Mouse (Mus musculus) midbrain, embryonic 11.5 days (tissue): ENCODE data around the gene Psma1. TPM values are rescaled to one million over a fixed set of nuclear protein-coding genes. Genes with fewer than 3 reads are reported as not detected.

Experiments used
- ATAC-seq: fragments of 200-750 bp; cut with Nextera tagmentation; 2 replicates; pipeline ENCODE4 v1.8.0; 2017; ENCODE audit warnings: moderate TSS enrichment, moderate library complexity; ENCODE audit not compliant: low FRiP score
- DNase-seq: peaks from one replicate; pipeline ENCODE4 v3.0.0; 2015; ENCODE audit warnings: low spot score; ENCODE audit errors: missing footprints
- H3K27ac ChIP-seq: fragments of 300-500 bp; sonication (generic); 2 replicates; pipeline ENCODE4 v1.5.1; 2014; ENCODE audit warnings: low read depth, low read length
- H3K27me3 ChIP-seq: fragments of 300-500 bp; sonication (generic); 2 replicates; pipeline ENCODE4 v1.6.1; 2014; ENCODE audit warnings: mild to moderate bottlenecking, low read length, moderate library complexity, mixed read lengths; ENCODE audit not compliant: control insufficient read depth, insufficient read depth
- H3K36me3 ChIP-seq: fragments of 300-500 bp; sonication (generic); 2 replicates; pipeline ENCODE4 v1.6.1; 2014; ENCODE audit warnings: mild to moderate bottlenecking, low read length, moderate library complexity, mixed read lengths; ENCODE audit not compliant: control insufficient read depth, insufficient read depth
- H3K4me1 ChIP-seq: fragments of 300-500 bp; sonication (generic); 2 replicates; pipeline ENCODE4 v1.6.1; 2014; ENCODE audit warnings: low read length; ENCODE audit not compliant: control insufficient read depth, insufficient read depth
- H3K4me2 ChIP-seq: fragments of 300-500 bp; sonication (generic); 2 replicates; pipeline ENCODE4 v1.6.1; 2014; ENCODE audit warnings: mild to moderate bottlenecking, moderate library complexity
- H3K4me3 ChIP-seq: fragments of 300-500 bp; sonication (generic); 2 replicates; pipeline ENCODE4 v1.5.1; 2014; ENCODE audit warnings: low read depth, low read length
- H3K9ac ChIP-seq: fragments of 300-500 bp; sonication (generic); 2 replicates; pipeline ENCODE4 v1.6.1; 2014; ENCODE audit warnings: low read length
- H3K9me3 ChIP-seq: fragments of 300-500 bp; sonication (generic); 2 replicates; pipeline ENCODE4 v1.6.1; 2016; ENCODE audit warnings: low read length; ENCODE audit not compliant: control insufficient read depth
- WGBS: fragments of 180-500 bp; shearing (Covaris S2); extraction: QIAGEN DNeasy Blood & Tissue Kit; methylation state at CpG from one replicate; pipeline ENCODE4 v1.1.7; 2014; 5-methylcytosine and 5-hydroxymethylcytosine counted together
- polyA plus RNA-seq: library from polyadenylated mRNA; unstranded; fragments of >200 nt; fragmentation: Nextera tagmentation; extraction: Ambion mirVana; gene quantifications from 2 replicates; pipeline ENCODE4 v1.2.1, GENCODE M21; 2014

Psma1 gene
- polyA plus RNA-seq, 1 experiment from 2014 or later, result 490 TPM

DNA sequence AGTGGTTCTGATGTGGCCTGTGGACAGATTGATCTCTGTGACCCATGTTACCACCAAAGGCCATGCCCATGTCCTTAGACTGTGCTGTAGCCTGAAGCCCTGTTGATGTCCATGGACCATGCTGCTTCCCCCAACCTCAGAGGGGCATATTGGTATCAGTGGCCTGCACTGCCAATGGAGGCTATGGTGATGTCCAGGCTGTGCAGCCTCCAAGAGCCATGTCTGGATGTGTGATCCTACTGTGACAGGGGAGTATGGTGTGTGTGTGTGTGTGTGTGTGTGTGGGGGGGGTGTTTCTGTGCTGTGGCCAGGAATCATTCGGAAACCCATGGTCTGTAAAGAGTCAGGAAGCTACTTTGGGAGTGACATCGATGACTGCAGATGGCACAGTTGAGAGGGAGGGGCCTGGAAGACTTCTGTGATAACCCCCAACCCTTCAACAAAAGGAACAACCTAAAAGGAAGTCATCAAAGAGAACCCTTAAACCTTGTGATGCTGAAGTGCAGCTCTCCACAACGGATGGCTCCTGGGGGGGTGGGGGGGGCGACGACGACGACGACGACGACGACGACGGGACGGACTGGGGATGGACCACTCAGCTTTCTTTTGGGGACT lies 8.5 kb upstream of the Psma1 start:
- no peak for ATAC-seq
- H3K4me2 ChIP-seq, result no peak overlapping the region
- no peaks in the 10 kb centered on the region for H3K4me1 ChIP-seq
- no peaks in the 10 kb centered on the region for H3K36me3 ChIP-seq
- DNase-seq, result no peak
- no peak overlapping the region for H3K4me3 ChIP-seq
- no peak overlapping the region for H3K9ac ChIP-seq
- no peaks in the 10 kb centered on the region for H3K9me3 ChIP-seq
- no peaks in the 10 kb centered on the region for H3K27me3 ChIP-seq
- H3K27ac ChIP-seq, result no peak overlapping the region
- 91% methylated on average over 14 of the region's 14 CpGs for WGBS

DNA sequence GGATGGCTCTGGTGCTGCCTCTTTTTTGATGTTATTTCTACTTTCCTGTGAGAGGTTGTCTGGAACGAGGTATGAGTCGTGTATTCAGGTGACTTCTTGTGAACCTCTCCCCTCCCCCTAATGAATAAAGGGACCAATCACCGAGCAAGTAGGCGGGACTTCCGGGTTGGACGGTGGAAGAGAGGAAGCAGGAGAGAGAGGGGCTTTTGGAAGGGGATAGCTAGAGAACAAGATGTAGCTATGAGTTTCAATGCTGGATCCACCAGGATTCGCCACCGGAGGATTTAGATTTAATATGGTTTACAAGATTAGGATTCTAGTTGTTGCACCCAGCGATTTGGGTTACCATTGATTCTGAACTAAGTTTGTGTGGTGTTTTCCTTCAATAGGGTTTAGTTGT lies 7.1 kb upstream of the Psma1 start:
- WGBS, result 81% methylated on average over 9 of the region's 9 CpGs
- H3K4me1 ChIP-seq, result no peaks in the 10 kb centered on the region
- H3K4me2 ChIP-seq, result no peak overlapping the region
- no peaks in the 10 kb centered on the region for H3K27me3 ChIP-seq
- no peaks in the 10 kb centered on the region for H3K9me3 ChIP-seq
- H3K27ac ChIP-seq, result no peak overlapping the region
- no peaks in the 10 kb centered on the region for H3K36me3 ChIP-seq
- no peak for ATAC-seq
- no peak overlapping the region for H3K4me3 ChIP-seq
- no peak for DNase-seq
- no peak overlapping the region for H3K9ac ChIP-seq

DNA sequence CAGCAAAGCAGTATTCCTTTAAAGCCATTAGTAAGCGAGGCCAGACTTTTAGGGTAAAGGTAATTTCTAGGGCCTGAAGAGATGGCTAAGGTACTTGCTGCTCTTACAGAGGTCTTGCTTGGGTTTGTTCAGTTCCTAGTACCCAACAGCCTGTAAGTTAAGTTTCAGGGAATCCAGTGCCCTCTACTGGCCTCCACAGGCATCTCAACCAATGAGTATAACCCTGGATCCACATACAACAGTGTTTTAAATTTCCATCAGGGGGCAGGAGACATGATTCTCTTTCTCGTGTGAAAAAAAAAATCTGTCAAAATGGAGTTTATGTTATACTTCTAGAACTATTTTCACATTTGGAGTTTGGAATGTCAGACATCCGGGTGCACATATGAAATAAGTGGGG lies 5.8 kb upstream of the Psma1 start:
- Histone ChIP-seq H3K4me3 (no peak overlapping the region), H3K4me2 (no peak overlapping the region), H3K27ac (no peak overlapping the region), H3K36me3 (no peaks in the 10 kb centered on the region), H3K4me1 (peaks cover 4% of the 10 kb centered on the region; the same call in 1 of the 2 replicates), H3K9me3 (no peaks in the 10 kb centered on the region), H3K9ac (no peak overlapping the region), H3K27me3 (no peaks in the 10 kb centered on the region)
- no peak for ATAC-seq
- no peak for DNase-seq
- WGBS, result 52% methylated on average over 3 of the region's 3 CpGs

GRCm38 (mm10) chr7:114275372-114276004 lies 430 bp downstream of the Psma1 start:
- DNase-seq (no peak), ATAC-seq (no peak; the same call in 1 of the 2 replicates)
- Histone ChIP-seq H3K9ac (peak overlapping the region; percentile 91), H3K27me3 (no peaks in the 10 kb centered on the region), H3K4me2 (peak overlapping the region; percentile 78), H3K4me3 (peak overlapping the region; percentile 76), H3K27ac (no peak overlapping the region), H3K9me3 (no peaks in the 10 kb centered on the region), H3K36me3 (peaks cover 6% of the 10 kb centered on the region), H3K4me1 (peaks cover 9% of the 10 kb centered on the region; the same call in 1 of the 2 replicates)
- 2% methylated on average over 24 of the region's 24 CpGs for WGBS

DNA sequence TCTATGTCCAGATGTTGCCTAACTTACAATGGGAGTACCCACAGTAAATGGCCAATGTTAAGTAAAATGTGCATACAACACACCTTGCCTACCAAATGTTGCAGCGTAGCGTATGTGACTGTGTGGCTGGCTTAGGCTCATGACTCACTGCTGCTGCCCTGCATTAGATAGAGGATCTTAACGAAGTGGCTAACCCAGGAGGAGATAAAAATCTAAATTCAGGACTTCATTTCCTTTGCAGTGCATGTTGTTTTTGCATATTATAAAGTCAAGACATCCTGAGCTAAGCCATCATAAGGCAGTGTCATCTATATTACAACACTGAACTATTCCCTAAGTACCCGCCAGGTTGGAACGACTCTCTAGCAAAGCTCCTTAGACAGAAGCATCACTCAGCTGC lies 7.5 kb downstream of the Psma1 start:
- H3K36me3 ChIP-seq, result peaks cover 33% of the 10 kb centered on the region
- no peak for ATAC-seq
- H3K9ac ChIP-seq, result no peak overlapping the region
- H3K4me1 ChIP-seq, result no peaks in the 10 kb centered on the region
- H3K27me3 ChIP-seq, result no peaks in the 10 kb centered on the region
- H3K27ac ChIP-seq, result no peak overlapping the region
- H3K4me2 ChIP-seq, result no peak overlapping the region
- DNase-seq, result peak; percentile 77
- 96% methylated on average over 5 of the region's 5 CpGs for WGBS
- H3K9me3 ChIP-seq, result no peaks in the 10 kb centered on the region; the same call in 1 of the 2 replicates
- no peak overlapping the region for H3K4me3 ChIP-seq

GRCm38 (mm10) chr7:114253885-114254833 lies 21.8 kb downstream of the Psma1 start, which contains the start of gene Copb1:
TSS of gene Copb1 (minus strand) at chr7:114254711.
- peak within 1 kb of the TSS; percentile 92 for H3K9ac ChIP-seq
- 4% methylated on average over 67 of the region's 75 CpGs for WGBS
- no peaks in the 10 kb centered on the region for H3K9me3 ChIP-seq
- H3K4me2 ChIP-seq, result peak within 1 kb of the TSS; percentile 75
- peaks cover 13% of the 10 kb centered on the region for H3K36me3 ChIP-seq
- ATAC-seq, result peak; percentile 98
- H3K27me3 ChIP-seq, result no peaks in the 10 kb centered on the region
- H3K4me1 ChIP-seq, result no peaks in the 10 kb centered on the region
- peak within 1 kb of the TSS; percentile 94 for H3K4me3 ChIP-seq
- peak; percentile 97 for DNase-seq
- no peak within 1 kb of the TSS for H3K27ac ChIP-seq

- Histone ChIP-seq H3K27ac (no peak overlapping the region), H3K27me3 (no peaks in the 10 kb centered on the region), H3K4me2 (no peak overlapping the region), H3K9me3 (no peaks in the 10 kb centered on the region), H3K36me3 (peaks cover 22% of the 10 kb centered on the region), H3K4me3 (no peak overlapping the region), H3K9ac (no peak overlapping the region), H3K4me1 (no peaks in the 10 kb centered on the region)
- ATAC-seq (no peak), DNase-seq (no peak)
- 94% methylated on average over 3 of the region's 3 CpGs for WGBS
Measured at GRCm38 (mm10) chr7:114251684-114252083, 24.2 kb downstream of the Psma1 start.

DNA sequence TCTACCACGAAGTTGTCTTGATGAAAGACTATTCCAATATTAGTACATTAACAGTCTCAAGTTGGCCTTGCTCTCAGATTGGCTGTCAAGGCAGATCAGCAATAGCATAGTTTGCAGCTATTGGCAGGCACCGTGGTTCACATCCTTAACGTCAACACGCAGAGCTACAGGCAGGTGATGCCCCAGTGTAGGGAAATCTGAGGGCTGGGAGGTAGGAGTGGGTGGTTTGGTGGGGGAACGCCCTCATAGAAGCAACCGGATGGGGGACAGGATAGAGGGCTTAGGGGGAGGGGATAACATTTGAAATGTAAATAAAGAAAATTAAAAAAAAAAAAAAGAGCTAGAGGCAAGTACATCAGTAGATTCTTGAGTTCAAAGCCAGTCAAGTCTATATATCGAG lies 41.9 kb downstream of the Psma1 start:
- ATAC-seq (no peak), DNase-seq (no peak)
- Histone ChIP-seq H3K27me3 (no peaks in the 10 kb centered on the region), H3K9me3 (no peaks in the 10 kb centered on the region), H3K36me3 (peaks cover 14% of the 10 kb centered on the region), H3K9ac (no peak overlapping the region), H3K4me2 (no peak overlapping the region), H3K4me3 (no peak overlapping the region), H3K27ac (no peak overlapping the region), H3K4me1 (no peaks in the 10 kb centered on the region)
- 91% methylated on average over 7 of the region's 7 CpGs for WGBS

DNA sequence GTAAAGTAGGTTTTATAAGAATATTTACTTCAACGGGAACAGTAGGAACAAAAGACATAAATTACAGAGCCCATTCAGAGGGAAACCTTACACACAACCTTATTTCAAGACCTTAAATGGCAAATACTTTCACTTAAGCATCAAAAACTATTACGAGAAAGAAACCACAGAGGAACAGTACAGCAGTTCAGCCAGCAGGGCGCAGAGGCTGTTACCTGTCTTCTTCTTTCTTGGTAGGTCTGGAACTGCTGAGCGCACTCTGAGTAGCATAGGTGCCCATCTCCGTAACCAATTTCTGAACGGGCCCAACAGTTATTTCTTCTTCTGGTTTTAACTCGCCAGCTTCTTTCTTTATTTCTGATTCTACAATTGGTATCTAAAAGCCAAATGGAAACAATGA lies 42.9 kb downstream of the Psma1 start:
- Histone ChIP-seq H3K9me3 (no peaks in the 10 kb centered on the region), H3K4me3 (no peak overlapping the region), H3K4me2 (no peak overlapping the region), H3K4me1 (no peaks in the 10 kb centered on the region), H3K27me3 (no peaks in the 10 kb centered on the region), H3K9ac (no peak overlapping the region), H3K36me3 (peaks cover 12% of the 10 kb centered on the region), H3K27ac (no peak overlapping the region)
- DNase-seq, result no peak
- WGBS, result 93% methylated on average over 7 of the region's 7 CpGs
- ATAC-seq, result no peak
